Mouse (Mus musculus) midbrain, embryonic 11.5 days (tissue): ENCODE data around the gene A4gnt. TPM values are rescaled to one million over a fixed set of nuclear protein-coding genes. Genes with fewer than 3 reads are reported as not detected.
"Not testable (repeated sequence)": the region's sequence is repeated elsewhere in the genome, so short reads cannot be mapped to it uniquely, and the experiment has no call there.

Experiments used
- ATAC-seq: fragments of 200-750 bp; cut with Nextera tagmentation; 2 replicates; pipeline ENCODE4 v1.8.0; 2017; ENCODE audit warnings: moderate TSS enrichment, moderate library complexity; ENCODE audit not compliant: low FRiP score
- DNase-seq: peaks from one replicate; pipeline ENCODE4 v3.0.0; 2015; ENCODE audit warnings: low spot score; ENCODE audit errors: missing footprints
- H3K27ac ChIP-seq: fragments of 300-500 bp; sonication (generic); 2 replicates; pipeline ENCODE4 v1.5.1; 2014; ENCODE audit warnings: low read depth, low read length
- H3K27me3 ChIP-seq: fragments of 300-500 bp; sonication (generic); 2 replicates; pipeline ENCODE4 v1.6.1; 2014; ENCODE audit warnings: mild to moderate bottlenecking, low read length, moderate library complexity, mixed read lengths; ENCODE audit not compliant: control insufficient read depth, insufficient read depth
- H3K36me3 ChIP-seq: fragments of 300-500 bp; sonication (generic); 2 replicates; pipeline ENCODE4 v1.6.1; 2014; ENCODE audit warnings: mild to moderate bottlenecking, low read length, moderate library complexity, mixed read lengths; ENCODE audit not compliant: control insufficient read depth, insufficient read depth
- H3K4me1 ChIP-seq: fragments of 300-500 bp; sonication (generic); 2 replicates; pipeline ENCODE4 v1.6.1; 2014; ENCODE audit warnings: low read length; ENCODE audit not compliant: control insufficient read depth, insufficient read depth
- H3K4me2 ChIP-seq: fragments of 300-500 bp; sonication (generic); 2 replicates; pipeline ENCODE4 v1.6.1; 2014; ENCODE audit warnings: mild to moderate bottlenecking, moderate library complexity
- H3K4me3 ChIP-seq: fragments of 300-500 bp; sonication (generic); 2 replicates; pipeline ENCODE4 v1.5.1; 2014; ENCODE audit warnings: low read depth, low read length
- H3K9ac ChIP-seq: fragments of 300-500 bp; sonication (generic); 2 replicates; pipeline ENCODE4 v1.6.1; 2014; ENCODE audit warnings: low read length
- H3K9me3 ChIP-seq: fragments of 300-500 bp; sonication (generic); 2 replicates; pipeline ENCODE4 v1.6.1; 2016; ENCODE audit warnings: low read length; ENCODE audit not compliant: control insufficient read depth
- WGBS: fragments of 180-500 bp; shearing (Covaris S2); extraction: QIAGEN DNeasy Blood & Tissue Kit; methylation state at CpG from one replicate; pipeline ENCODE4 v1.1.7; 2014; 5-methylcytosine and 5-hydroxymethylcytosine counted together
- polyA plus RNA-seq: library from polyadenylated mRNA; unstranded; fragments of >200 nt; fragmentation: Nextera tagmentation; extraction: Ambion mirVana; gene quantifications from 2 replicates; pipeline ENCODE4 v1.2.1, GENCODE M21; 2014

Gene A4gnt
- polyA plus RNA-seq, 1 experiment from 2014 or later: not detected

- ATAC-seq (no peak), DNase-seq (no peak)
- Histone ChIP-seq H3K27ac (no peak overlapping the region), H3K36me3 (no peaks in the 10 kb centered on the region), H3K9ac (no peak overlapping the region), H3K9me3 (no peaks in the 10 kb centered on the region), H3K4me1 (no peaks in the 10 kb centered on the region), H3K27me3 (no peaks in the 10 kb centered on the region), H3K4me3 (no peak overlapping the region), H3K4me2 (no peak overlapping the region)
- 72% methylated on average over 8 of the region's 8 CpGs for WGBS
Observed at GRCm38 (mm10) chr9:99591144-99591543, 21.2 kb upstream of the A4gnt start.

GRCm38 (mm10) chr9:99599127-99599526 is 13.2 kb upstream of the A4gnt start:
- DNase-seq: not testable (repeated sequence)

GRCm38 (mm10) chr9:99603566-99603965 is 8.7 kb upstream of the A4gnt start:
- Histone ChIP-seq H3K36me3 (no peaks in the 10 kb centered on the region), H3K27me3 (no peaks in the 10 kb centered on the region), H3K9me3 (no peaks in the 10 kb centered on the region), H3K4me2 (no peak overlapping the region), H3K4me3 (no peak overlapping the region), H3K27ac (no peak overlapping the region), H3K9ac (no peak overlapping the region), H3K4me1 (no peaks in the 10 kb centered on the region)
- WGBS: 90% methylated on average over 2 of the region's 2 CpGs
- no peak for DNase-seq
- ATAC-seq: no peak

More at GRCm38 (mm10) chr9:99599127-99599526, 13.2 kb upstream of the A4gnt start:
- not testable (repeated sequence) for H3K4me2 ChIP-seq, H3K4me1 ChIP-seq, H3K27ac ChIP-seq, H3K4me3 ChIP-seq, ATAC-seq, H3K9me3 ChIP-seq, H3K36me3 ChIP-seq, H3K27me3 ChIP-seq, H3K9ac ChIP-seq
- WGBS: 93% methylated on average over 6 of the region's 6 CpGs

GRCm38 (mm10) chr9:99619688-99620087 is 7.4 kb downstream of the A4gnt start:
- H3K4me1 ChIP-seq: no peaks in the 10 kb centered on the region
- no peak overlapping the region for H3K4me3 ChIP-seq
- no peaks in the 10 kb centered on the region for H3K27me3 ChIP-seq
- ATAC-seq: no peak
- no peak overlapping the region for H3K9ac ChIP-seq
- H3K27ac ChIP-seq: no peak overlapping the region
- no peaks in the 10 kb centered on the region for H3K9me3 ChIP-seq
- no peak for DNase-seq
- 91% methylated on average over 7 of the region's 8 CpGs for WGBS
- no peak overlapping the region for H3K4me2 ChIP-seq
- no peaks in the 10 kb centered on the region for H3K36me3 ChIP-seq

DNA sequence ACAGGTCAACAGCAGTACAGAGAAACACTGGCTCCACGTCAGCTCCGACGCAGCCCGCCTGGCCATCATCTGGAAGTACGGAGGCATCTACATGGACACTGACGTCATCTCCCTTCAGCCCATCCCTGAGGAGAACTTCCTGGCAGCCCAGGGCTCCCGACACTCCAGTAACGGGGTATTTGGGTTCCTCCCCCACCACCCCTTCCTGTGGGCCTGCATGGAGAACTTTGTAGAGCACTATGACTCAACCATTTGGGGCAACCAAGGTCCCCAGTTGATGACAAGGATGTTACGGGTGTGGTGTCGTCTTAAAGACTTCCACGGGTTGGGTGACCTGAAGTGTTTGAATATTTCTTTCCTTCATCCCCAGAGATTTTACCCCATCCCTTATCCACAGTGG is 7.9 kb downstream of the A4gnt start:
- H3K27me3 ChIP-seq: no peaks in the 10 kb centered on the region
- no peaks in the 10 kb centered on the region for H3K4me1 ChIP-seq
- H3K36me3 ChIP-seq: no peaks in the 10 kb centered on the region
- 90% methylated on average over 11 of the region's 11 CpGs for WGBS
- no peak overlapping the region for H3K9ac ChIP-seq
- no peak overlapping the region for H3K27ac ChIP-seq
- DNase-seq (no peak), ATAC-seq (no peak)
- H3K4me2 ChIP-seq: no peak overlapping the region
- H3K9me3 ChIP-seq: no peaks in the 10 kb centered on the region
- H3K4me3 ChIP-seq: no peak overlapping the region

DNA sequence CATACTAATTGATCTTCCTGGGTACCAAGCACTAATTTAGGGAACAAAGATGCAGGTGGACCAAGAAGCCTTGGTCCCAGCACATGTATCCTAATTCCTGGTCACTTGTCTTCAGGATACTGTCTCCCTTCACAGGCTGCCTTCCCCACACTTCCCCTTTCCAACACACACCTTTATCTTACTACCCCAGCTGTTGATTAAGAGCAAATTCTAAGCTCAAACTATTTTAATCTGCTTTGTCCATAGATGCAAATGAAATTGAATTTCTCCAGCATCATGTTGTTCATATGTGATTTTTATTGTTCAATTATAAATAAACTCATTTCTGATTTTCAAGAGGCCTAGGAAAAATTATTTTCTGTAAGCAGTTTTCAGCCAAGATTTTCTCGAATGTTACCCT is 9.7 kb downstream of the A4gnt start:
- H3K36me3 ChIP-seq: no peaks in the 10 kb centered on the region
- H3K27me3 ChIP-seq: no peaks in the 10 kb centered on the region
- no peaks in the 10 kb centered on the region for H3K4me1 ChIP-seq
- no peak for DNase-seq
- H3K27ac ChIP-seq: no peak overlapping the region
- H3K4me2 ChIP-seq: no peak overlapping the region
- H3K4me3 ChIP-seq: no peak overlapping the region
- H3K9ac ChIP-seq: no peak overlapping the region
- 85% methylated on average over 1 of the region's 1 CpGs for WGBS
- H3K9me3 ChIP-seq: no peaks in the 10 kb centered on the region
- no peak for ATAC-seq

DNA sequence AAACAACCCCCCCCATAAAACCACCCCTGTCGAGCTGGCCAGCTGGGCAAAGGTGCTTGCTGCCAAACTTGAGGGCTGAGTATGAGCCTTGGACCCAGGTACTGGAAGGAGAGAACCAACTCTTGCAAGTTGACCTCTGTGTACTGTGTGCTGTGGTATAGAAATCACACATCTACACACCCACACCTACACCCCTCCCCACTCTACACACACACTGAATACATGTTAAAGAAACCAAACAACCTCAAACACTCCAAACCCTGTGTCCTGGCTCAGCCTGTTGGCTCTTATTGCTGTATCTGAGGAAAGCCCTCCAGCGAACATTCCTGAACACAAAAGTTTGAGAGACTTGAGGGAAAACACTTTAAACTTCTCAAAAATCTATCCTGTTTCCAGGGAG is 10.7 kb downstream of the A4gnt start:
- no peaks in the 10 kb centered on the region for H3K27me3 ChIP-seq
- no peak for ATAC-seq

GRCm38 (mm10) chr9:99624117-99624516 is 11.8 kb downstream of the A4gnt start:
- no peak overlapping the region for H3K9ac ChIP-seq
- no peaks in the 10 kb centered on the region for H3K27me3 ChIP-seq
- ATAC-seq: no peak
- DNase-seq: no peak
- H3K4me1 ChIP-seq: peaks cover 5% of the 10 kb centered on the region; the same call in 1 of the 2 replicates
- no peak overlapping the region for H3K27ac ChIP-seq
- no peaks in the 10 kb centered on the region for H3K36me3 ChIP-seq
- 85% methylated on average over 6 of the region's 6 CpGs for WGBS
- H3K4me3 ChIP-seq: no peak overlapping the region
- no peak overlapping the region for H3K4me2 ChIP-seq
- no peaks in the 10 kb centered on the region for H3K9me3 ChIP-seq

More for the DNA sequence above, 10.7 kb downstream of the A4gnt start:
- no peak overlapping the region for H3K4me3 ChIP-seq
- DNase-seq: no peak
- WGBS: 47% methylated on average over 2 of the region's 2 CpGs
- H3K4me1 ChIP-seq: no peaks in the 10 kb centered on the region
- H3K9ac ChIP-seq: no peak overlapping the region
- H3K36me3 ChIP-seq: no peaks in the 10 kb centered on the region
- no peaks in the 10 kb centered on the region for H3K9me3 ChIP-seq
- H3K27ac ChIP-seq: no peak overlapping the region
- H3K4me2 ChIP-seq: no peak overlapping the region

GRCm38 (mm10) chr9:99628581-99628980 is 16.3 kb downstream of the A4gnt start:
- H3K27ac ChIP-seq: no peak overlapping the region
- peaks cover 28% of the 10 kb centered on the region for H3K4me1 ChIP-seq
- 59% methylated on average over 4 of the region's 4 CpGs for WGBS
- no peak overlapping the region; the same call in 1 of the 2 replicates for H3K4me3 ChIP-seq
- H3K36me3 ChIP-seq: no peaks in the 10 kb centered on the region
- no peak overlapping the region for H3K9ac ChIP-seq
- no peak for ATAC-seq
- no peaks in the 10 kb centered on the region for H3K9me3 ChIP-seq
- DNase-seq: peak; percentile 75
- no peaks in the 10 kb centered on the region for H3K27me3 ChIP-seq
- peak overlapping the region; percentile 81; the same call in 1 of the 2 replicates for H3K4me2 ChIP-seq
